Mouse (Mus musculus) E14TG2a.4 (cell line): Measurements from ENCODE around the gene Oasl1.

ENCODE experiments used
- H3K27me3 ChIP-seq: 2 replicates; pipeline ENCODE4 v1.6.1; 2014; ENCODE audit warnings: low read length, control low read depth; ENCODE audit not compliant: insufficient read depth
- H3K36me3 ChIP-seq: 2 replicates; pipeline ENCODE4 v1.6.1; 2014; ENCODE audit warnings: low read length, control low read depth; ENCODE audit not compliant: insufficient read depth
- H3K4me1 ChIP-seq: replicated peaks from 2 replicates; pipeline ENCODE4 v1.6.1; 2014; ENCODE audit warnings: low read depth, low read length, control low read depth
- H3K4me3 ChIP-seq: replicated peaks from 2 replicates; pipeline ENCODE4 v1.5.1; 2014; ENCODE audit warnings: mild to moderate bottlenecking, low read length
- H3K9me3 ChIP-seq: 2 replicates; pipeline ENCODE4 v1.6.1; 2014; ENCODE audit warnings: low read length, control low read depth
- CTCF ChIP-seq: conservative IDR thresholded peaks from 2 replicates; pipeline ENCODE4 v1.5.1; 2014; ENCODE audit warnings: low read length
- NANOG ChIP-seq: IDR thresholded peaks from 2 replicates; pipeline ENCODE4 v1.6.1; 2014; ENCODE audit warnings: borderline replicate concordance, low read length, mixed read lengths
- POU5F1 ChIP-seq: IDR thresholded peaks from 2 replicates; pipeline ENCODE4 v1.6.1; 2014; ENCODE audit warnings: low read length, borderline replicate concordance

The Oasl1 gene

DNA sequence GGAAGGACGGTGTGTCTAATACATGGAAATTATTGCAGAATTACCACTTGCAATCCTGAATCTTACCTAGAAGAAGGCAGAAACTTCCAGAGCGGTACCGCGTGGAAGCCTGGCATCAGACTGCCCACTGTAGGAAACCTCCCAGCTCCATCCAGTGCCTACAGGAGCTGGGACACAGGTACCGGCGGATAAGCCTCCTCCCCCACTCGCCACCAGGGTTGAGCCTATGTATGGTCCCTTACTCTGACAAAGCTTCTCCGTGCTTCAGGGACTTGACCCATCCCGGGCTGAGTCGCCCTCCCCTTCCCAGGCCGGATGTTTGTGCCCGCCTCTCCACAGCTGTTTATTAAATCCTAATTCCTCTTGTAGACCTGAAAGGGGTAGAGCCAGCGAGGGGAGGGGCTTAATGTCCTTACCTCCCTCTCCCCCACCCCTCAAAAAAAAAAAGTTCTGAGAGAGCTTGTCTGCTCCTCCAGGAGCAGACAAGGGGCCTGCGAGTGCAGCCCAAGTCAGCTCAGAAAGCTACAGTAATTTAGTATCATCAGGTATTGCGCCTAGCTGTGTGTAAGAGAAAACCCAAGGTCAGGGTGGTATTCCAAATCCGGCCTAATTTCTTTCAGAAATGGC is 57.2 kb downstream of the Oasl1 start:
- H3K4me1 ChIP-seq: peaks cover 30% of the 10 kb centered on the region
- no peaks in the 10 kb centered on the region for H3K9me3 ChIP-seq
- H3K27me3 ChIP-seq: no peaks in the 10 kb centered on the region
- H3K4me3 ChIP-seq: peak overlapping the region; percentile 73
- no peaks in the 10 kb centered on the region for H3K36me3 ChIP-seq
- TF ChIP-seq CTCF: no peak
- TF ChIP-seq NANOG: no peak
- TF ChIP-seq POU5F1: no peak

DNA sequence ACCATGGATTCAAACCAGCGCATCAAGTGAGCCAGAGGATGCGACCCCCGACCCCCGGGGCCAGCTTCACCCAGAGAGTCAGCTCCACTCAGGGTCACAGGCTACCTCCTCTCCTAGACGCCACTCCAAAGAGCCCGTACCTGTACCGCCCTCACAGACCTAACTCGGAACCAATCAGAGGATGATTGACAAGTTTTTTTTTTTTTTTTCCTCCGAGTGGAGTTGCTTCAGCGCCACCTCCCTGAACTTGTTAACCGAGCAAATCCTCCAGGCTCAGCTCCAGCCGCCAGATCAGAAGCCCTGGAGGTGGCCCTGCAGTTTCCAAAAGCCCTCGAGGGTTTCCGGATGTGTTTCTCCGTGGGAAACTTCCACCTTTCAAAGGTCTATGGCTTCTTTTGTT is 59.0 kb downstream of the Oasl1 start:
- no peak overlapping the region for H3K4me3 ChIP-seq
- H3K9me3 ChIP-seq: no peaks in the 10 kb centered on the region
- H3K36me3 ChIP-seq: no peaks in the 10 kb centered on the region
- H3K27me3 ChIP-seq: no peaks in the 10 kb centered on the region
- TF ChIP-seq NANOG (no peak), CTCF (no peak), POU5F1 (no peak)
- H3K4me1 ChIP-seq: peaks cover 30% of the 10 kb centered on the region

DNA sequence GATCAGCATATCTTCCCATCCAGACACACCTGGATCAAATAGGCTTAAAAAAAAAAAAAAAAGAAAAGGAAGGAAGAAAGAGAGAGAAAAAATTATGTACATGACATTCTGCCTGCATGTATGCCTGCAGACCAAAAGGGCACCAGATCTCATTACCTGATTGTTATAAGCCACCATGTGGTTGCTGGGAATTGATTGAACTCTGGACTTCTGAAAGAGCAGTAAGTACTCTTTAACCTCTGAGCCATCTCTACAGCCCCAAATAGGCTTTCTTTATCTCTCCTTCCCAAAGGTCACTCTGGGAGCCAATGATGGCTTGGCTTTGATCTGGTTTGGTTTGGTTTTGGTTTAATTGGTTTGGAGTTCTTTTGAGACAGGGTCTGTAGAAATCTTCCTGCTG is 62.0 kb downstream of the Oasl1 start:
- no peak overlapping the region for H3K4me3 ChIP-seq
- H3K4me1 ChIP-seq: peaks cover 14% of the 10 kb centered on the region
- H3K9me3 ChIP-seq: no peaks in the 10 kb centered on the region
- TF ChIP-seq POU5F1: no peak
- TF ChIP-seq NANOG: no peak
- no peak for TF ChIP-seq CTCF
- no peaks in the 10 kb centered on the region for H3K27me3 ChIP-seq
- no peaks in the 10 kb centered on the region for H3K36me3 ChIP-seq
